Mouse (Mus musculus) heart, embryonic 16.5 days (tissue): ENCODE results near the gene Cdkal1. TPM values are rescaled to one million over a fixed set of nuclear protein-coding genes. Genes with fewer than 3 reads are reported as not detected.

Experiments
- ATAC-seq: fragments of 200-750 bp; cut with Nextera tagmentation; replicated peaks from 2 replicates; pipeline ENCODE4 v1.8.0; 2017; ENCODE audit warnings: moderate number of reproducible peaks; ENCODE audit not compliant: insufficient read depth, low FRiP score; ENCODE audit errors: extremely low read depth
- H3K27ac ChIP-seq: fragments of 300-500 bp; sonication (generic); 2 replicates; pipeline ENCODE4 v1.5.1; 2014; ENCODE audit warnings: mild to moderate bottlenecking, low read length, control low read depth, moderate library complexity
- H3K27me3 ChIP-seq: fragments of 300-500 bp; sonication (generic); 2 replicates; pipeline ENCODE4 v1.6.1; 2014; ENCODE audit warnings: low read length, mixed read lengths; ENCODE audit not compliant: control insufficient read depth, insufficient read depth
- H3K36me3 ChIP-seq: fragments of 300-500 bp; sonication (generic); 2 replicates; pipeline ENCODE4 v1.6.1; 2014; ENCODE audit not compliant: control insufficient read depth, insufficient read depth
- H3K4me1 ChIP-seq: fragments of 300-500 bp; sonication (generic); 2 replicates; pipeline ENCODE4 v1.6.1; 2014; ENCODE audit warnings: low read length, mixed read lengths; ENCODE audit not compliant: control insufficient read depth, insufficient read depth
- H3K4me2 ChIP-seq: fragments of 300-500 bp; sonication (generic); 2 replicates; pipeline ENCODE4 v1.6.1; 2014; ENCODE audit warnings: low read depth, mild to moderate bottlenecking, control low read depth, low read length
- H3K4me3 ChIP-seq: fragments of 300-500 bp; sonication (generic); 2 replicates; pipeline ENCODE4 v1.5.1; 2014; ENCODE audit warnings: mild to moderate bottlenecking, control low read depth, low read length
- H3K9ac ChIP-seq: fragments of 300-500 bp; sonication (generic); 2 replicates; pipeline ENCODE4 v1.6.1; 2014; ENCODE audit warnings: low read length, control low read depth
- H3K9me3 ChIP-seq: fragments of 300-500 bp; sonication (generic); replicated peaks from 2 replicates; pipeline ENCODE4 v1.6.1; 2016; ENCODE audit warnings: low read length; ENCODE audit not compliant: control insufficient read depth
- WGBS: fragments of 180-500 bp; shearing (Covaris S2); extraction: QIAGEN DNeasy Blood & Tissue Kit; methylation state at CpG from one replicate; pipeline ENCODE4 v1.1.7; 2014; 5-methylcytosine and 5-hydroxymethylcytosine counted together
- polyA plus RNA-seq: library from polyadenylated mRNA; unstranded; fragments of >200 nt; fragmentation: Nextera tagmentation; extraction: Ambion mirVana; gene quantifications from 2 replicates; pipeline ENCODE4 v1.2.1, GENCODE M21; 2015

The Cdkal1 gene
- polyA plus RNA-seq, 1 experiment from 2014 or later, result 27.2 TPM

- Histone ChIP-seq H3K27ac (no peak overlapping the region), H3K4me3 (no peak overlapping the region), H3K4me2 (no peak overlapping the region), H3K9ac (no peak overlapping the region), H3K9me3 (no peaks in the 10 kb centered on the region), H3K4me1 (peaks cover 3% of the 10 kb centered on the region; the same call in 1 of the 2 replicates), H3K36me3 (no peaks in the 10 kb centered on the region), H3K27me3 (no peaks in the 10 kb centered on the region)
- WGBS, result 49% methylated on average over 9 of the region's 9 CpGs
- peak; percentile 63; the same call in 1 of the 2 replicates for ATAC-seq
Measured at GRCm38 (mm10) chr13:29823906-29824305, 31.6 kb downstream of the Cdkal1 start.

GRCm38 (mm10) chr13:29823487-29823886 lies 32.0 kb downstream of the Cdkal1 start:
- Histone ChIP-seq H3K27me3 (no peaks in the 10 kb centered on the region), H3K27ac (no peak overlapping the region), H3K4me3 (no peak overlapping the region), H3K9ac (no peak overlapping the region), H3K4me2 (no peak overlapping the region), H3K4me1 (peaks cover 5% of the 10 kb centered on the region; the same call in 1 of the 2 replicates), H3K36me3 (no peaks in the 10 kb centered on the region), H3K9me3 (no peaks in the 10 kb centered on the region)
- ATAC-seq, result no peak
- 90% methylated on average over 8 of the region's 8 CpGs for WGBS

GRCm38 (mm10) chr13:29819910-29820583 lies 35.4 kb downstream of the Cdkal1 start:
- Histone ChIP-seq H3K4me3 (no peak overlapping the region), H3K27ac (no peak overlapping the region), H3K4me2 (no peak overlapping the region), H3K4me1 (peaks cover 7% of the 10 kb centered on the region; the same call in 1 of the 2 replicates), H3K9me3 (no peaks in the 10 kb centered on the region), H3K9ac (no peak overlapping the region), H3K36me3 (no peaks in the 10 kb centered on the region), H3K27me3 (no peaks in the 10 kb centered on the region)
- ATAC-seq, result no peak
- 87% methylated on average over 9 of the region's 9 CpGs for WGBS

- Histone ChIP-seq H3K9me3 (no peaks in the 10 kb centered on the region), H3K27me3 (no peaks in the 10 kb centered on the region), H3K9ac (no peak overlapping the region), H3K4me3 (no peak overlapping the region), H3K27ac (no peak overlapping the region), H3K4me2 (no peak overlapping the region), H3K36me3 (no peaks in the 10 kb centered on the region), H3K4me1 (peaks cover 3% of the 10 kb centered on the region; the same call in 1 of the 2 replicates)
- ATAC-seq, result no peak
- WGBS, result 93% methylated on average over 3 of the region's 3 CpGs
Measured at GRCm38 (mm10) chr13:29819147-29819546, 36.3 kb downstream of the Cdkal1 start.

- Histone ChIP-seq H3K9ac (no peak overlapping the region), H3K27ac (no peak overlapping the region), H3K9me3 (no peaks in the 10 kb centered on the region), H3K4me2 (no peak overlapping the region), H3K27me3 (no peaks in the 10 kb centered on the region), H3K4me3 (no peak overlapping the region), H3K36me3 (no peaks in the 10 kb centered on the region), H3K4me1 (peaks cover 3% of the 10 kb centered on the region; the same call in 1 of the 2 replicates)
- 58% methylated on average over 2 of the region's 2 CpGs for WGBS
- ATAC-seq, result no peak
Measured at GRCm38 (mm10) chr13:29818314-29818713, 37.2 kb downstream of the Cdkal1 start.

- Histone ChIP-seq H3K27ac (no peak overlapping the region), H3K4me3 (no peak overlapping the region), H3K36me3 (no peaks in the 10 kb centered on the region), H3K9ac (no peak overlapping the region), H3K9me3 (no peaks in the 10 kb centered on the region), H3K4me2 (no peak overlapping the region), H3K4me1 (no peaks in the 10 kb centered on the region), H3K27me3 (no peaks in the 10 kb centered on the region)
- 91% methylated on average over 4 of the region's 4 CpGs for WGBS
- ATAC-seq, result no peak
Measured at GRCm38 (mm10) chr13:29810780-29811179, 44.7 kb downstream of the Cdkal1 start.

GRCm38 (mm10) chr13:29808383-29808782 lies 47.1 kb downstream of the Cdkal1 start:
- no peak overlapping the region for H3K4me3 ChIP-seq
- no peaks in the 10 kb centered on the region for H3K9me3 ChIP-seq
- ATAC-seq, result no peak
- H3K4me2 ChIP-seq, result no peak overlapping the region
- no peaks in the 10 kb centered on the region for H3K27me3 ChIP-seq
- H3K27ac ChIP-seq, result no peak overlapping the region
- no peaks in the 10 kb centered on the region for H3K4me1 ChIP-seq
- no peak overlapping the region for H3K9ac ChIP-seq
- WGBS, result 84% methylated on average over 3 of the region's 3 CpGs
- no peaks in the 10 kb centered on the region for H3K36me3 ChIP-seq

GRCm38 (mm10) chr13:29807930-29808329 lies 47.5 kb downstream of the Cdkal1 start:
- Histone ChIP-seq H3K9ac (no peak overlapping the region), H3K27me3 (no peaks in the 10 kb centered on the region), H3K36me3 (no peaks in the 10 kb centered on the region), H3K9me3 (no peaks in the 10 kb centered on the region), H3K27ac (no peak overlapping the region), H3K4me1 (no peaks in the 10 kb centered on the region), H3K4me3 (no peak overlapping the region), H3K4me2 (no peak overlapping the region)
- ATAC-seq, result no peak
- WGBS, result 94% methylated on average over 3 of the region's 3 CpGs

GRCm38 (mm10) chr13:29806871-29807270 lies 48.6 kb downstream of the Cdkal1 start:
- H3K27ac ChIP-seq, result no peak overlapping the region
- H3K9me3 ChIP-seq, result no peaks in the 10 kb centered on the region
- H3K36me3 ChIP-seq, result no peaks in the 10 kb centered on the region
- no peaks in the 10 kb centered on the region for H3K27me3 ChIP-seq
- H3K9ac ChIP-seq, result no peak overlapping the region
- H3K4me2 ChIP-seq, result no peak overlapping the region
- no peak for ATAC-seq
- 88% methylated on average over 4 of the region's 4 CpGs for WGBS
- H3K4me3 ChIP-seq, result no peak overlapping the region
- no peaks in the 10 kb centered on the region for H3K4me1 ChIP-seq
